Comparison of ENCODE assay signal across 20 mouse cellular contexts in genomic region chr9:105551407-105551806, GRCm38 (mm10).
"Had no signal": no experiment of that assay in that cellular context is flagged by ENCODE, and none has a peak within 500 bp of the region (broad histone marks: within the 10 kb centered on the region; RNA-seq: fewer than 3 reads in every experiment).

No protein-coding gene starts in this region.

- H3K4me2 ChIP-seq: lung, embryonic 15.5 days; midbrain, embryonic 13.5 days; midbrain, embryonic 15.5 days; neural tube, embryonic 13.5 days; neural tube, embryonic 15.5 days had no signal

- ATAC-seq: liver, postnatal 0 days; lung, postnatal 0 days; midbrain, embryonic 13.5 days; midbrain, embryonic 15.5 days had no signal

- H3K27ac ChIP-seq: lung, embryonic 15.5 days; macrophage; midbrain, embryonic 13.5 days; midbrain, embryonic 15.5 days; neural tube, embryonic 13.5 days; neural tube, embryonic 15.5 days had no signal

- H3K9me3 ChIP-seq: lung, embryonic 15.5 days; megakaryocyte, embryonic 14.5 days; midbrain, embryonic 13.5 days; midbrain, embryonic 15.5 days; neural tube, embryonic 13.5 days; neural tube, embryonic 15.5 days had no signal

- H3K27me3 ChIP-seq: lung, embryonic 15.5 days; megakaryocyte, embryonic 14.5 days; midbrain, embryonic 13.5 days; midbrain, embryonic 15.5 days; neural tube, embryonic 13.5 days; neural tube, embryonic 15.5 days had no signal

- H3K4me3 ChIP-seq: lung, embryonic 15.5 days; midbrain, embryonic 13.5 days; midbrain, embryonic 15.5 days; neural tube, embryonic 13.5 days; neural tube, embryonic 15.5 days had no signal

- DNase-seq: liver, postnatal 0 days; lung, adult 2 months; lung, postnatal 14 days; lung, postnatal 36 days; retina, postnatal 1 day; right cerebral cortex, adult 18-20 months; right cerebral cortex, postnatal 25 days; right cerebral cortex, postnatal 4 days; spleen, adult 18-20 months; thymus, adult 18-20 months; thymus, postnatal 14 days; thymus, postnatal 36 days had no signal

- H3K36me3 ChIP-seq: lung, embryonic 15.5 days; midbrain, embryonic 13.5 days; midbrain, embryonic 15.5 days; neural tube, embryonic 13.5 days; neural tube, embryonic 15.5 days had no signal

- H3K9ac ChIP-seq: liver, postnatal 0 days; lung, embryonic 15.5 days; midbrain, embryonic 13.5 days; midbrain, embryonic 15.5 days; neural tube, embryonic 13.5 days; neural tube, embryonic 15.5 days had no signal
